Mouse (Mus musculus) c-Kit-negative CD71-positive TER-119-positive erythroid progenitor cells, embryonic 14.5 days (primary cell): ENCODE measurements around the gene Slc22a2.
"Not testable (repeated sequence)": the region's sequence is repeated elsewhere in the genome, so short reads cannot be mapped to it uniquely, and the experiment has no call there.

ENCODE experiments used
- DNase-seq: peaks from one replicate; pipeline ENCODE4 v3.0.0-alpha.2; 2013; ENCODE audit warnings: low read depth, low spot score

Gene Slc22a2

DNA sequence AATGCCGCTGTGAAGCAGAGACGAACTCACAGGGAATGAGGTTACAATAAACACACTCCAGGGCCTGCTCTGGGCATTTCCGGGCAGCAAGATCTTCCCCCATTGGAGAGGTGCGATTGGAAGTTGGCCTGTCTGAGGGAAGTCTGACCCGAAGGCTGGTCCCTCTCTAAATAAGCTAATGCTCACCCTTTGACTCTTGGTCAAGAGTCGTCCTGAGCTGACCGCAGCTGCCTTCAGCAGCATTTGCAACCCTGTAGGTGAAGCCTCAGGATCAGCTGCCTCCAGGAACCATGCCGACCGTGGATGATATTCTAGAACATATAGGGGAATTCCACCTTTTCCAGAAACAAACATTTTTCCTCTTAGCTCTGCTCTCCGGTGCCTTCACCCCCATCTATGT lies at the start of gene Slc22a2:
Gene Slc22a2 (plus strand): TSS at position 142 of the 400 bp plus-strand sequence.
- DNase-seq = no peak

DNA sequence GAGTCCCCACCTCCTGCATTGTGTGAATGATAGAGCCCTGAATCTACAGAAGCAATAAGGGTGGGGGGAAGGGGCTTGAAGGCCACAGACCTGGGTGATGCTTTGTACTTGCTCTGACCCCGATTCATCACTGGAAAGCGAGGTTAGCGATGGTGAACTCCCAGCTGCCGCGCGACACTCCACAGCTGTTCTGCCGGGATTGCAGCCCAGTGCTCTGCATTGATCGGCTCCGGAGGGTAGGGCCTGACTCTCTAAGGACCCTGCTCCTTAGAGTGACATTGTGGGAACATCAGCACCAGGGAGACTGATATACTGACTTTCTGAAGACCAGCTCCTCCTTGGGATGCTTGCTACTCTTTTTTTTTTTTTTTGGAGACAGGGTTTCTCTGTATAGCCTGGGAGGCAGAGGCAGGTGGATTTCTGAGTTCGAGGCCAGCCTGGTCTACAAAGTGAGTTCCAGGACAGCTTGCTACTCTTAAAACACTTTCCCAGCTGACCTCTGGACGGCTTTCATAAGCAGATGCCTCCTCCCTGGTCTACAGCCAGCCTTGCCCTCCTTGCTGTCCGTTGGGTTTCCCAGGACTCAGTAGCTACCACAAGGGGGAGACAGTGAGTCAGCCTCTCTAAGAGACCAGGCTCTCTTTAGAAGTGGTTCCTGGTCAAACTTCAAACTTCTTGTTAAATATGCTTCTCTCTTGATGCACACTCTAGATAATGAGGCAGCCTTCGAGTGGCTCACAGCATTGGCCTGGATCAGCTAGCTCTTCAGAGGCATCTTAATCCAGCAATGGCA lies 49.4 kb upstream of the Slc22a2 start:
- DNase-seq = peak; percentile 35

DNA sequence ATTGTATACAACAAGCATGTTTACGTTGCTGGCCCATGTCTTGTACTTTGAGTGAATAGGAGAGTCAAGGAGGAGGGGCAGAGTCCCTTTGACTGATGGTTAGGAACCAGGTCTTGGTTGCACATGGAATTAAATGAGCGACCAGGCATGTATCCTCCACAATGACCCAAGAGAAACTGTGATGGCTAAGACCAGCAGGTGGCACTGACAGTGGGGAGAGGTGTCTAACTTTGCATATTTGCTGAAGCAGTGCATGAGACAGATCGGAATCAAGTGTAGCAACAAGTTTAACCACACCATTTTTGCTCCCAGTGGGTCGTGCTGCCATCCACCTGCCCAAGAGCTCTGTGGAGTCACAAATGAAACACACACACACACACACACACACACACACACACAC lies 21.7 kb upstream of the Slc22a2 start:
- no peak for DNase-seq

DNA sequence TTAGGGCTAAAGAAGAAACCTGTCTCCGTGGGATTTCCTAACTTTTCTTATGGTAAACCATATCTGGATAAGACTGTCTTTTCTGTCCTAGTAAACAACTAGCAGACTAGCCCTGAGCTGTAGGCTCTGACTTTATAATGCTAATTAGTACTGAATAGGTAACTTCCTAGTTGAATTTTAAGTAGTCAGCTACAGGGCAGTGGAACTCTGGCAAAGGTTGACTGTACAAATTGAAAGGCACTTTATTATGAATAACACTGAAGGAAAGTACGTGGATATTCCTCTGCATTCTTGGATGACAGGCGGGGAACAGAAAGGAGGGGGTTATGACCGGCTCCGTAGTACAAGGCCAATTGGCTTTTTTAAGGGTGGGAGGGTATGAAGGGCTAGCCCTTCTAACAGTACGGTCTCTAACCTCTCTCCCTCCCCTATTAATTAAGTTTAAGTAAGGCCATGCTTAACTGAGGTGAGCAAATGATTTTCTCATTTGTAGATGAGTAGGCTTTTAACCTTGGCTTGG lies 19.4 kb upstream of the Slc22a2 start:
- DNase-seq = not testable (repeated sequence)

DNA sequence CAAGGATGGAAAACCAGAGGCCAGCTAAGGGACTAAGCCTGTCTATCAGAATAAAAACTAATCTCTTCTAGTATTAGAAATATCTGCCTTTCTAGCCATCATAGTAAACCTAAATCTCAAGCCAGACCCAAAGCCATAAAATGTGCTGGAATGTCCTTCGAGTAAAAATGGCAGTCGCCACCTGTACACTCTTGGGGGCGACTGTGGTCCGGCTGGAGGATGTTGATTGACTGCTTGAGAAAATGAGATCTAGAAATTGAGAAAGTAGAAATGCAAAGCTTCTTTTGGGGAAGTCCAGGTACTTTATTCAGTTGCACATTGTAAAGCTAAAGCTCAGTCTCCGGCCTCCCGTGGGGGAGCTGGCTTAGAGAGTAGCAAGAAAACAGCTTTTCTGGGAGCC lies 18.5 kb upstream of the Slc22a2 start:
- DNase-seq = no peak

DNA sequence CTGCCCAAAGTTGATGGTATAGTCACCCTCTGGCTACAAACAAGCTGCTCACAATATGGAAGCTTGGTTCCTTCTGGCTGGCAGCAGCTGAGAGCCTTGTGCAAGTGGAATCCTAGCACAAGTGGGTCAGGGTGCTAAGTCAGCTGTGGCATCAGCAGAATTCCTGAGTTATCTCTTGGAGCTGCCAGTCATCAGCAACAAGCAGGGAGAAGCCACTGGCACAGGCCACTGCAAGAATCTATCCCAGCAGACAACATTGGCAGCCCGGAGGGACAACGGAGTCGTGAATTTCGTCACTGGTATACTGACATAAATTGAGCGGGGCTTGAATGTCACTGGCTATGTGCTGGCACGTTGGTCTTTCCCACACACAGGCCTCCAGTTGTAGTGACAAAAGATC lies 12.6 kb upstream of the Slc22a2 start:
- DNase-seq = no peak

DNA sequence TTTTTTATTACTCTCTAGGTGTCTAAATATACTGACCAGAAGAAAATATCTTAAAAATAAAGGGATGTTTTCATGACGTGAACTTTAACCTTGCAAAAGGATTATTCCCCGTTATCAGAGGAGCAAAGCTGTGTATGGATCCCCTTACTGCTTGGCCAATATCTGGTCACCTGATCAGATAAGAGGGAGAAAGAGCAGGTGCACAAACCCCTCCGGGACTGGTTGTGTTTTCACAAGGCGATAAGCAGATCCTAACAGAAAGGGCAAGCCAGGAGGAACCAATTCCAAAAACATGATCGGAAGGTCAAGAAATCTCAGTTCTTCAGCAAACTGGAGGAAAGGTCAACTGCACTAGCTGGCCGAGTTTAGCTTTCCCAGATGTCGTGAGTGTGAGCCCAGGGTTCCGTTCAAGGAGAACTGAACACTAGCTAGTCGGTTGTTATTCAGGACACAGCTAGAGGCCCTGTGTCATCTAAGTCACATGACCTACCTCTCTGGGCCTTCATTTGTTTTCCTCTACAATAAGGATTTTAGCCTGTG lies 11.9 kb upstream of the Slc22a2 start:
- DNase-seq = no peak

DNA sequence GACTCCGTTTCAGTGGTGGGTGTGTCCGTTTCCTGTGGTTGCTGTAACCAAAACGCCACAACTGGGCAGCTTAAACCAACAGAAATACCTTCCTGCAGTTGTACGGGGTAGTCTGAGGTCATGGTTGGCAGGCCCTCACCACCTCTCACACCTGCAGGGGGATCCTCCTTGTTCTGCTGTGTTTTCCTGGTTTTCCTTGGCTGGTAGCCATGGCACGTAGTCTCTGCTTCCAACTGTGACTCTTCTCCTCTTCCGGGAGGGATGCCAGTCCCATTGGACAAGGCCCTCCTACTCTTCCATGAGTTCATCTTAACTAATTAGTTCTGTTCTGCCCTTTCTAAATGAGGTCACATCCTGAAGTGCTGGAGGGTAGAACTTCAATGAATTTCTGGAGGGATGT lies 8.5 kb upstream of the Slc22a2 start:
- DNase-seq = no peak

DNA sequence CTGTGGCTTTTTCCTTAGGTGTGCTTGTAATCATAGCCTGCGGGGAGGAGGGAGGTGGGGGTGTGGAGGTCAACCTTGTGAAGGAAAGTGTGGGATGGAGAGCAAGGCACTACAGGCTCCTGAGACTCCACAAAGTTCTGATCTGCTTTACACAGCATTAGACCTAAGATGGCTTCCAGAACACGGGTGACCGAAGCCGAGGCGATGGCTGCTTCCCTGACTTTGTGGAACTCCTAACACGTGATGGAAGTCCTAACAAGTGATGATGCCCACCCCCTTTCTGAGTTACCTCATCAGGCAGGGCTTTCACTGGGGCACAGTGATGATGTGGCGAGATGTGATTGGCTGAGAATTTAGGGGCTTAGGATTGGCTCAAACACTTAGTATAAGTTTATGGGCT lies 6.8 kb upstream of the Slc22a2 start:
- DNase-seq = no peak

DNA sequence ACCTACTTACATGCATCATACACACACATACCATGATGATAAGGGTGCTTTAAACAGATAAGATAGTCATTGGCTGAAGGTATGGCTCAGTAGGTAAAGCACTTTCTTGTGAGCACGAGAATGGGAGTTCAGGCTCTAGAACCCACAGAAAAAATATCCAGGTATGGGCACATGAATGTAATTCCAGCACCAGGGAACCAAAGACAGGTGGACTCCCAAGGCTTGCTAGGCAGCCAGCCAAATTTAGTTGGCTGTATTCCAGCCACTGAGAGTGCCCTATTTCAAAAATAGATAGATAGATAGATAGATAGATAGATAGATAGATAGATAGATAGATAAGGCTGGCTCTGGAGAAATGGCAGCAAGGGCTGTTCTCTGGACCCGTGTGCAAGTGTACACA lies 1.4 kb downstream of the Slc22a2 start:
- no peak for DNase-seq

DNA sequence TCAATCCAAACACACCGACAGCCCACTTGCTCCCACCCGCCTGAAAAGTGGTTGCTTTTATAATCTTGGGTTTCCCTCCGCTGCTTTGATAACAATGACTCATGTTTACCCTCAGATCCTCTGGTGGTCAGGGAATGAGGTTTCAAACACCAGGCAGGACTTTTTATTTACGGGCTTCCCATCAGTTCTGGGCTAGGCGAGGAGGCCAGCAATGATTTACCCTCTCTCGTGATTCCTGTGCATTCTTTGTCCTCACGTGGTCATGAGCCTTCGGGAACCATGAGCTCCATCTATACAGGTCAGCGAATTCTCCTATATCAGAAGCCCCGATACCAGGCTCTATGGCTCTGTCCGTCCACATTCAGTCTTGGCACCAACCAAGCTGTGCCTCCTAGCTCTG lies 3.0 kb downstream of the Slc22a2 start:
- no peak for DNase-seq

DNA sequence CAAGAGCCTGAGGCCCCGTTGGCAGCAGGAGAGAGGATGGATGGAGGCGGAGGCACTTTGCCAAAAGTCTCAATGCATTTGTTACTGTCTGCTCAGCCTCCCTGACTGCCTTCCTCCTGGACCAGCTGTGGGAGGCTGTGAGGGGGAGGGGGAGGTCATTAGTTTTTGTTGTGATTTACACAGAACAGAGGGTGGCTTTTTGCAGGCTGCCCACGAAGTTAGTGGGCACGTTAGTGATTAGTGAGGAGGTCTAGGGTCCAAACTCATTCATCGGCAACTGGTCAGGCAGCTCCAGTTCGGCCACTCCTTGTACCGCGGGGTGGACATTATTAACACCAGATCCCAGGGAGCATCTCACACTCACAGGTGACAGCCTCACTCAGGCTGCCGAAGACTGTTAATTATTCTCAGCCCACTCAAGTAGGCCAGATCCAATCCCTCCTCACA lies 4.9 kb downstream of the Slc22a2 start:
- no peak for DNase-seq

DNA sequence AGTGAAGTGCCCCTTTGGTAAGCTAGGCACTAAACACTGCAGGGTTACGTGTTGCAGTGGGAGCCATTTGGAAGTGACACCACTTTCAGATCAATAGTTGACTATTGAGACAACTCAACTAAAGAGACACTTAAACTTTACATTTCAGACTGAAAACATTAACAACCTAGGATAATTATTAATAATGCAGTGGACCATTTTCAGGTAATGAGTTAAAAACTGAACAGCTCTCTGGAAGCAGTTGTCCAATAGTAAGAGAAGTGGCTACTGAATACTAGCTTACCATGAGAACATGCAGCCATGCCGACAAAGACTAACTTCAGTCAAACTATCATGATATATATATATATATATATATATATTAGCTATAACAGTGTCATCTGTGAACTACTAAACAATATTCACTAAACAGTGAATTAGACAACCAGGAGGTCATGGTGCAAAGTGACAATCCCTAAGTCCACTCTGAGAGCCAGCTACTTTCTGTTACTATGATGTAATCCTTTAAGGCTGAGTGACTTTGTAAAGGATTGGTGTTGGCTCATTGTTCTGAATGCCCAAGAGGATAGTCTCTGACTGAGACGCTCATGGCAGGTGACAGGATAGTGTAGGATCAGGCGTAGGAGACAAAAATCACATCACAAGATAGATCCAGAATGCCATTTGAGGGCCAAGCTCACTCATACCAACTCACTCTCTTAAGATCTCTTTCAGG lies 7.1 kb downstream of the Slc22a2 start:
- DNase-seq = no peak

DNA sequence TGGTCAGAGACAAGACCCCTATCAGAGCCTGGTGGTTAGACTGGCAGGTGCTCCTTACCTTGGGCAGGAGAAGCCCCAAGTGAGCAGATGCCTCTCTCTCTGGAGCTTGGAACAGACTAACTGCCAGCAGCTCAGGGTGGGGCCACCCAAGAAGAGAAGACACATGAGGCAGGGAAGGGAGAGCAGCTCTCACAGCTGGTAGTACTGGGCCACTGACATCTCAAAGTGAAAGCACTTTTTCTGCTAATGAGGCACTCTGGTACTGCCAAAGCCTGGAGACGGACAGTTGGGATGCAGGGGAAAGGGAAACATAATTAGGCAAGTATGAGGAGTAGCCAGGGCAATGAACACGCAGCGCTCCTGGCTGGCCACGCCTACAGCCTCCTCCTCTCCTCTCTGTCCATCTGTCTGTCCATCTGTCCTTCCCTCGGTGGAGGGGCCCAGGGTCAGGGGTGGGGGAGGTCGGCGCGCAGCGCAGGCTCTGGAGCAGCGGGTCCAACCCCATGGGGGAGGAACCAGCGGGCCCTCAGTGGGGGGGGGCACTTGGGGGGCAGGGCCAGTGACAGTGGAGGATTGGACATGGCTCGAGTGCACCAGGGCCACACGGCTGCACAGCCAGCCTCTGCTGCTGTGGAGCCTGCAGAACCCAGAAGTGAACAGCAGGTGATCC lies 12.0 kb downstream of the Slc22a2 start:
- no peak for DNase-seq

DNA sequence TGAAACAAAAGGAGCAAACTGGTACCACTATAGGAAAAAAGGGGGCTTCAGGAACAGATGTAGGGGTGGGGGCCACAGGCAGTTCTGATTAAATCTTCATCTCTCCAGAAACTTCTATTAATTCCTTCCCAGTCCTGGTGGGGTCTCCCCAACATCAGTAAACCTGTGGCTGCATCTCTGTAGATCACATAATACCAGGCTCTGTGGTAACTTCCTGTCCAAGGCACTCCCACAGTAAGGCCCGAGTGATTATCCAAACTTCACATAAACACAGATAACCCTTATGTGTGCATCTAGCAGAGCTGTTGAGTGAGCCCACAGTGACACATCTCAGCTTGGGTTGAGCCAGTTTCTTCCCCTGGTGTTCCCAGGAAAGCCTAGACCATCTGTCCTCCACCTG lies 22.7 kb downstream of the Slc22a2 start:
- DNase-seq = no peak

DNA sequence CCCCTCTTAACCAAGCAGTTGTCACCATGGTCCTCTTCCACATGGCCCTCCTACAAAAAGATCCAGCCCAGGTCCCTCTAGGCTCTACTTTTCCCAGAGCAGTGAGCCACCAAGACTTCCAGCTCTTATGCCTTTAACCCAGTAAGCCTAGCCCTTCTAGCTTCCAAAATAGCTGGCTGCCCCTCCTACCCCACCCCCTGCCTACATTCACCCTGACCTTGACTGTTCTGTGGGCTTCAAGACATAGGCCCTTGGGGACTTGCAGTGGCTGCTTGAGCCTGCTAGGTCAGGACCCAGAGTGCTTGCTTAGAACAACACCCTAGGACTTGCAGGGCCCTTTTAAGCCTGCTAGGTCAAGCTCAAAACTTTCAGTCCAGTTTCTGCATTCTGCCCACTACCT lies 23.3 kb downstream of the Slc22a2 start:
- DNase-seq = no peak

DNA sequence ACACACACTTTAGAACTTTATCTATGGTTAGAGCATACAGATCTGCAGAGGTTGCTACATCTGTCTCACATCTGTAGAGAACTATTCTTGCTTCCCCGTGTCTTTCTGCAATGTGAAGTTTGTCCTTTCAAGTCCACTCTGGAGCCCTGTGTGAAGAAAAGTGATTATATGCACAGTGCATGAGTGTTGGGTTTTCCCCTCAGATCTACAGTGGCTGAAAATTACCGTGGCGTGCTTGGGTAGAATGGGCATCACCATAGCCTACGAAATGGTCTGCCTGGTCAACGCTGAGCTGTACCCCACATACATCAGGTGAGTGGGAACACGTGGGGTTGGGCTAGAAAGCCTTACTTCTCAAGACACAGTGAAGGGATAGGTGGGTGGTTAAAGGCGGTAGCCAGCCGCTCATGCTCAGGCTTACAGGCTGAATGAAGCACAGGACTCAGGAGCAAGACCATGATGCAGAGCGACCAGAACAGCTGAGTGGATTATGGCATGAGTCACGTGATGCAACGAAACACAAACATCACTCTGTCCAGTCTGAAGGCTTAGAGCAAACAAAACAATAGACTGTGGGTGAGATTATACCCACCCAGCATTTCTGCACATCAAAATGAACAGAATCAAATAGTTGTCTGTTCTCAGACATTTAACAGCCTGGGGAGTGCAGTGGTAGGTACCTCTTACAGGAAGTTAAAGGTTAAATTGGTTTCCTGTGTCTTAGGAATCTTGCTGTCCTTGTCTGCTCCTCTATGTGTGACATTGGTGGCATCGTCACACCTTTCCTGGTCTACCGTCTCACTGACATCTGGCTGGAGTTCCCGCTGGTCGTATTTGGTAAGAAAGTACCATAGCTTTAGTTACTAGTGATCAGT lies 30.8 kb downstream of the Slc22a2 start:
- DNase-seq = no peak

DNA sequence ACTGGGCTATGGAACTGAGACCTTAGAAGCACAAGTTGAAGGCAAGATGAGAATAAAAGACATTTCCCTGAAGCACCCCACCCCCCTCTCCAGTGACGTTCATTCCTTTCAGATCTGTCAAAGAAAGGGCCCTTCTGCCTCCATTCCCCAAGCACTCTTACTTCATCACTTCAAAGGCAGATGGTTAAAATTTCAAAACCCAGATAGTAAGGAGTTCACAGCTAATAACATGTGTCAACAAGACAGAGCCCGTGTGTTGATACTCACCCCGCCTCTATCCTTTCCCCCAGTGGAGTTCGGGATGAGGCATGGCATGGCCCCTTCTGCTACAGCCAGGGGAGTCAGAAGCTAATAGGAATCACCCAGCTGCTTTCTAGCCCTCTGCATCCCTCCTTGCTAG lies 31.5 kb downstream of the Slc22a2 start:
- no peak for DNase-seq

DNA sequence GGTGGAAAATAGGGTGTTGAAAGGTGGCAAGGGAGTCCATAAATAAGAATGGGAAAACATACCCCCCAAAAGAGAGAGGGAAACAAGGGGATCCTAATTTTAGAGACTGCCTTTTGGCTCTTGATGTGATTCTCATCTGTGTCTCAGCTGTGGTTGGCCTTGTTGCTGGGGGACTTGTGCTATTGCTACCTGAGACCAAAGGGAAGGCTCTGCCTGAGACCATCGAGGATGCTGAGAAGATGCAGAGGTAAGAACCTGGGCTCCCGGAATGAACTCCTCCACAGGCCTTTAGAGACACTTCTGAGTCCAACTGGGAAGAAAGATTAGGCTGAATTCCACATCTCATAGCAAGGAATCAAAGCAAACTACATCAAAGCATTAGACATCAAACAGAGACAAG lies 35.7 kb downstream of the Slc22a2 start:
- DNase-seq = no peak

DNA sequence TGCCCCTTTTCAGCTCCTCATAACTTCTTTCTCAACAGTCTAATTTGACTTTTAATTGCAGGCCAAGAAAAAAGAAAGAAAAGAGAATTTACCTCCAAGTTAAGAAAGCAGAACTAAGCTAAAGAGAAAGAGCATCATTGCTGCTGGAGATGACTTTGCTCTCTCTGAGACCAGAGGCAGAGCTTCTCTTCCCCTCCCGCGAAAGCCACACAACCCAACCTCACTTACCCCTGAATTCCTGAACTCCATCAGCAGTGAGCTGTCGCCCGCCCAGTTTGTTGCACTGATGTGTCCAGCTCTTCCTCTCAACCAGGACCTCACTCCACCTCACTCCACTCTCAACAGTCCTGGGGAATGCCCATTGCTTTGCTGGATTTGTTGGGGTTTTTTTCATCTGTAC lies 44.1 kb downstream of the Slc22a2 start:
- DNase-seq = no peak
